Mouse (Mus musculus): Measurements from ENCODE around the gene Hand2. TPM values are rescaled to one million over a fixed set of nuclear protein-coding genes. Genes with fewer than 3 reads are reported as not detected.

Hand2 gene
- polyA plus RNA-seq, 1 experiment from 2014 or later, result 5.1 TPM

DNA sequence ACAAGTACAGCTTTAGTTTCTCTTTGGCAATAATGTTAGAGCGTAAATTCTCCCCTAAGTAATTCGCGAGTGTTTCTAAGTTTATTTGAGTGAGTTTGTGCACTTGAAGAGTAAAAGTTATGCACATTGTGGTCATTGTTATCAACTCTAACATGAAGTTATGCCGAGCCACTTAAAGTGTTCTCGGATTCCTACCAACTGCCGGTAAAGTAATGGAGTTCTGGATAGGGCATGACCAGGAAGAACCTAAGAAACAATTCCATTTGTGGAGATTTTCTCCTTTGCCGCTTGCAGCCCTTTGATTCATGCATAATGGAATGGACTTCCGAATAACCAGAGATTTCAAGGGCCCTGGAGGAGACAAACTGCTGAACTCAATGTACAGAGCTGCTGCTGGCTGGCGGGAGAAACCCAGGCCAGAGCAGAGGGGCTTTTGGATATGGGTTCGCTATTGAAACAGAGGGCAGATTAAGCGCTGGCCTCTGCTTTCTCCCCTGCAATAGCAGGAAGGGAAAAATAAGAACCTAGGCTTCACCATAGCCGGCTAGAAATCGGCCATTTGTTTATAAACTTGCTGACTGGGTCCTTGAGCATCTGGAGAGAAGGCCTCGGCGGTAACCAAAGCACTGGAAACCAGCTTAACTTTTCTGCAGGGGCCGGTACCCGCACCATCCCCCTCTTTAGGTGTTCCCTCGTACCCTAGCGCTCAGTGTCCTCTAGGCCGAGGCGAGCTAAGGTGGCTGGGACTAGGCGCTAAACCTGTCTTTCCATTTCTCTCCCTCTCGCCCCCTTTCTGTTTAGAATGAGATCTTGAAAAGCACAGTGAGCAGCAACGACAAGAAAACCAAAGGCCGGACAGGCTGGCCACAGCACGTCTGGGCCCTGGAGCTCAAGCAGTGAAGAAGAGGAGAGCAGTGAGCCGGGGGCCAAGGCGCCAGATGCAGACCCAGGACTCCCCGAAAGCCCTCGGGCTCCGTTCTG is 2.5 kb downstream of the Hand2 start:
- 3% methylated on average over 31 of the region's 31 CpGs for WGBS

DNA sequence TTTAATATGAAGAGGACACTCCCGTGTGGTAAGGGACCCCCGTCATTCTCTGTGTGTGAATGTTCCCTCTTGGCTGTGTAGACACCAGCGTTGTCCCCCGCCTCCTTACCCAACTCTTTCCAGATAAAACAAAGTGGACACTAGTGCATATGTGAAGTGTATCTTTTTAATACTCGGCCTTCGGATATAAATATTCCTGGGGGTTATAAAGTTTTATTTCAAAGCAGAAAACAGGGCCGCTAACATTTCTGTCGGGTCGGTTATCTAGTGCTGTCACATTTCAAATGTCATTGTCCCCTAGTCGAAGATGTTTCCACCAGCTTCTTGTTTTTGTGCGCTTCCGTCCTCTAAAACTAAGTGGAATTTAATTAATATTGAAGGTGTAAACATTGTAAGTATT is 3.3 kb downstream of the Hand2 start:
- no peaks in the 10 kb centered on the region for H3K36me3 ChIP-seq (ENCODE audit: control insufficient read depth, insufficient read depth, low read length)
- ATAC-seq, result no peak
- peak overlapping the region; percentile 67 for H3K4me3 ChIP-seq (ENCODE audit: low read length)
- 10% methylated on average over 12 of the region's 12 CpGs for WGBS
- H3K9ac ChIP-seq (ENCODE audit: low read depth, low read length), result peak overlapping the region; percentile 81
- H3K27me3 ChIP-seq (replicated peaks; ENCODE audit: control insufficient read depth, insufficient read depth, low read length), result peaks cover 30% of the 10 kb centered on the region
- H3K27ac ChIP-seq (ENCODE audit: low read length), result no peak overlapping the region
- peak overlapping the region; percentile 42; the same call in 1 of the 2 replicates for H3K4me2 ChIP-seq (ENCODE audit: low read depth, low read length)
- H3K4me1 ChIP-seq (ENCODE audit: control insufficient read depth, insufficient read depth, low read length), result 0 out of 2 replicates have a peak, but pooled peaks cover 3% of the 10 kb centered on the region
- no peaks in the 10 kb centered on the region for H3K9me3 ChIP-seq (ENCODE audit: control insufficient read depth, low read length)

More for the DNA sequence above, 2.5 kb downstream of the Hand2 start:
- Histone ChIP-seq H3K4me1 (ENCODE audit: control insufficient read depth, insufficient read depth, low read length) (0 out of 2 replicates have a peak, but pooled peaks cover under 1% of the 10 kb centered on the region), H3K27ac (ENCODE audit: low read length) (peak overlapping the region; percentile 53), H3K27me3 (replicated peaks; ENCODE audit: control insufficient read depth, insufficient read depth, low read length) (peaks cover 29% of the 10 kb centered on the region), H3K36me3 (ENCODE audit: control insufficient read depth, insufficient read depth, low read length) (no peaks in the 10 kb centered on the region), H3K4me2 (ENCODE audit: low read depth, low read length) (peak overlapping the region; percentile 42), H3K4me3 (ENCODE audit: low read length) (peak overlapping the region; percentile 67), H3K9me3 (ENCODE audit: control insufficient read depth, low read length) (no peaks in the 10 kb centered on the region), H3K9ac (ENCODE audit: low read depth, low read length) (peak overlapping the region; percentile 81)
- no peak for ATAC-seq

- ATAC-seq, result no peak
- peaks cover 30% of the 10 kb centered on the region for H3K27me3 ChIP-seq (replicated peaks; ENCODE audit: control insufficient read depth, insufficient read depth, low read length)
- 0 out of 2 replicates have a peak, but pooled peaks cover 3% of the 10 kb centered on the region for H3K4me1 ChIP-seq (ENCODE audit: control insufficient read depth, insufficient read depth, low read length)
- no peaks in the 10 kb centered on the region for H3K9me3 ChIP-seq (ENCODE audit: control insufficient read depth, low read length)
- H3K9ac ChIP-seq (ENCODE audit: low read depth, low read length), result peak overlapping the region; percentile 61
- peak overlapping the region; percentile 40 for H3K4me2 ChIP-seq (ENCODE audit: low read depth, low read length)
- no peaks in the 10 kb centered on the region for H3K36me3 ChIP-seq (ENCODE audit: control insufficient read depth, insufficient read depth, low read length)
- WGBS, result 13% methylated on average over 5 of the region's 5 CpGs
- H3K27ac ChIP-seq (ENCODE audit: low read length), result peak overlapping the region; percentile 70; the same call in 1 of the 2 replicates
- H3K4me3 ChIP-seq (ENCODE audit: low read length), result peak overlapping the region; percentile 42
Measured at GRCm38 (mm10) chr8:57324671-57325070, 3.9 kb downstream of the Hand2 start.

DNA sequence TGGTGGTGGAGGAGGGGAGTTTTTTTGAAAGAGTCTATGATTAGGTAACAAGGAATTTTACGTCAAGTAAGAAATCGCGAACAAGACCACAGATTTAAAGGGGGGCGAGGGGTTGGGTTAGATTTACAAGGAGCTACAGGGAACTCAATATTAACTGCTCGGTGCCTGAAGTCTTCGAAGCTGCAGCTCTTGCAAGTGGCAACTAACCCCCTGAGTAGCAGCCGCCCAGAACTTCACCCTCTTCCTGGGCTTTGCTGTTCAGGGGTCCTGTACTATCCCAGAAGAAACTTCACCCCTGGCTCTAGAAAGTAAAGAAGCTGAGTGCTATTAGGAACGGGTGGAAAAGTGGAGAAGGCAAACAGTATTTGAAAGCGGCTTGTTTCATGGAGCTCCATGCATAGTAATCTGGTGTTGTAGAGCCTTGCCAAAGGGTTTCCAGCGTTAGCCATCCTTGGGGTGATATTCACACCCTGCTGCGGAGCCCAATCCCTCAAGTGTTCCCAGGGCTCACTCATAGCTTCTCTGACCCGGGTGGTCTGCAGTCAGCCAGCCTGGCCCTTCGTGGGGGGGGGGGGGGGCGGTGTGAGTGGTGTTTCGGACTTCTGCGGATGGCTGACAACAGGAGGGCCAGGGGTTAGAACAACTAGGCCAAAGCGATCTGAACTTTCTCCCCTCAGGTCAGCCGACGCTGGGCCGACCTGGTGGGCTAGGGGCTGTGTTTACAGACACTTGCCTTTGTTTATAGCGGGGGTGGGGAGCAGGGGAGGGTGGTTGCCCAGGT is 4.5 kb downstream of the Hand2 start:
- 13% methylated on average over 21 of the region's 21 CpGs for WGBS
- Histone ChIP-seq H3K9ac (ENCODE audit: low read depth, low read length) (peak overlapping the region; percentile 61), H3K4me3 (ENCODE audit: low read length) (peak overlapping the region; percentile 42)

GRCm38 (mm10) chr8:57326091-57327065 is 5.6 kb downstream of the Hand2 start:
- H3K9ac ChIP-seq (ENCODE audit: low read depth, low read length), result peak overlapping the region; percentile 61
- no peak for ATAC-seq

More for the DNA sequence above, 4.5 kb downstream of the Hand2 start:
- no peak for ATAC-seq
- peak overlapping the region; percentile 70 for H3K27ac ChIP-seq (ENCODE audit: low read length)
- H3K36me3 ChIP-seq (ENCODE audit: control insufficient read depth, insufficient read depth, low read length), result no peaks in the 10 kb centered on the region
- no peaks in the 10 kb centered on the region for H3K9me3 ChIP-seq (ENCODE audit: control insufficient read depth, low read length)
- peak overlapping the region; percentile 60 for H3K4me2 ChIP-seq (ENCODE audit: low read depth, low read length)
- H3K4me1 ChIP-seq (ENCODE audit: control insufficient read depth, insufficient read depth, low read length), result 0 out of 2 replicates have a peak, but pooled peaks cover 3% of the 10 kb centered on the region
- peaks cover 30% of the 10 kb centered on the region for H3K27me3 ChIP-seq (replicated peaks; ENCODE audit: control insufficient read depth, insufficient read depth, low read length)

DNA sequence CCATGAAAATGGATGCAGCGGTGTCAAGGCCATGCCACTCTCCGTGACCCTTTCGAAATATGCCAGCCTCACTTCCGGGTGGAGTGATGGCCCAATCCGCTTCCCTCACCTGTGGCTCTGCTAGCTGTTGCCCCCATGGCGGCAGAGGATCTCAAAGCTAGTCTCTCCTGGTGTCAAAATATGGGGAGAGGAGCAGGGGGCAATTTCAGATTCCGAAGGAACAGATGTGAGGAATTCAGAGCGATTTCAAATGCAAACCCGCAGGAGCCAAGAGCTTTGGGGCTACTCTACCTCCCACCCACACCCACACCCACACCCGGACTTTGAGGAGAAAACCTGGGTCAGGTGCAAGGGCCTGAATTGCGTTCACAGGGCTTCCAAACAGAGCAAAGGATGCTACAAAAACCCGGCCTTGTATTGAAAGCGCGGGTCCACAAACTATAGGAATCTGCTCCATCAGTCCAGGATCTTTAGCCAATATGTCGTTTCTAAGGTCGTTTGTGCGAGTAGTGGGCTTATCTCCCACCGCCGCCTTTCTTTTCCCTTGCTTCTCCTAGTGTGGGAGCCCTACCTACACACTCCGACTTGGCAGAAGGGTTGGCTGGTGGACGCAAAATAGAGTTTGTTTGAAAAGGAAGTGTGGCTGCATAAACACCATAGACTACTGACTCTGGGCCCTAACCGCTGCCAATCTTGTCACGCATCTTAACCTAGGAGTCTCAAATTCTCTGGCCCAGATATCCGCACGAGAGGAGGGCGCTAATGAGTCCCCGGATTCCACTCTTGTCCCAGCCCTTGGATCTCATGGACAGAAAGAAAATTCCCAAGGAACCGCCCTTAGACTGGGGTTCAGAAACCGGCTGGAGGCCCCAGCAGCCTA is 6.7 kb downstream of the Hand2 start:
- peak overlapping the region; percentile 42 for H3K4me3 ChIP-seq (ENCODE audit: low read length)
- H3K27ac ChIP-seq (ENCODE audit: low read length), result peak overlapping the region; percentile 50
- no peaks in the 10 kb centered on the region for H3K36me3 ChIP-seq (ENCODE audit: control insufficient read depth, insufficient read depth, low read length)
- peak overlapping the region; percentile 52 for H3K9ac ChIP-seq (ENCODE audit: low read depth, low read length)
- H3K4me2 ChIP-seq (ENCODE audit: low read depth, low read length), result peak overlapping the region; percentile 60
- peak; percentile 6; the same call in 1 of the 2 replicates for ATAC-seq
- H3K27me3 ChIP-seq (replicated peaks; ENCODE audit: control insufficient read depth, insufficient read depth, low read length), result peaks cover 28% of the 10 kb centered on the region
- 18% methylated on average over 29 of the region's 29 CpGs for WGBS
- H3K9me3 ChIP-seq (ENCODE audit: control insufficient read depth, low read length), result no peaks in the 10 kb centered on the region
- H3K4me1 ChIP-seq (ENCODE audit: control insufficient read depth, insufficient read depth, low read length), result 0 out of 2 replicates have a peak, but pooled peaks cover 3% of the 10 kb centered on the region

More at GRCm38 (mm10) chr8:57326091-57327065, 5.6 kb downstream of the Hand2 start:
- H3K27me3 ChIP-seq (replicated peaks; ENCODE audit: control insufficient read depth, insufficient read depth, low read length), result peaks cover 30% of the 10 kb centered on the region
- H3K9me3 ChIP-seq (ENCODE audit: control insufficient read depth, low read length), result no peaks in the 10 kb centered on the region
- peak overlapping the region; percentile 60 for H3K4me2 ChIP-seq (ENCODE audit: low read depth, low read length)
- peak overlapping the region; percentile 70 for H3K27ac ChIP-seq (ENCODE audit: low read length)
- H3K36me3 ChIP-seq (ENCODE audit: control insufficient read depth, insufficient read depth, low read length), result no peaks in the 10 kb centered on the region
- H3K4me3 ChIP-seq (ENCODE audit: low read length), result peak overlapping the region; percentile 42
- H3K4me1 ChIP-seq (ENCODE audit: control insufficient read depth, insufficient read depth, low read length), result 0 out of 2 replicates have a peak, but pooled peaks cover 3% of the 10 kb centered on the region
- WGBS, result 22% methylated on average over 27 of the region's 27 CpGs

DNA sequence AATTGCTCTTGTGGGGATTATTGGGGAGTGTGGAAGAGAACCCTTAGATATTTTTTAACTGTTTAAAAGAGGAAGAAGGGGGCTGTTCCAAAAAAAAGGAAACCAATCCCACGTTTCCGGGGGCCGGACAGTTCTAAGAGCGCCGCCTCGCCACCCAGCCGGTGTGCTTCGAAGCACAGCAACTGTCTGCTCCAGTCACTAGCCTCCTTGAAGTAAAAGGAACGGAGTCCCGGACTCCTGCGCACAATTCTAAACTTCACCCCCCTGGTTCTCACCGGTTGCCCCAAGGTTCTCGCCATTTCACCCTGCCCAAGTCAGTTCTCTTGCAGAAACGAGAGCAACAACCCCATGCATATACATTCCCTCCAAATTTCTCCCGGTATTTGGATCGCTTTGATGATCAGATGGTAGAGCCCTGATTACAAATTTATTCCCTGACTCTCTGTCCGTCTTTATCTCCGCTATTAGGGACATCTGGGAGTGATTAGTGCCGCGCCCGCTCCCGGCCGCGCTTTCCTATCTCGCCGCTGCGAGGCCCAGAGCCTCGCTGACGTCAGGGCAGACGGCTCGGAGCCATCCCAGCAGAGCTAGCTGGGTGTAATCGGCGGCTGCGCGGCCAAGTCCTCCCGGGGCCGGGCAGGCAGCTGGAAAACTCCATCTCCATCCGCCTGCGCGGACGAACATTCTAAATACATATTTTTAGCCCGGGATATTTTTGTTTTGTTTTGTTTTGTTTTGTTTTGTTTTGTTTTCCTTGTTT is 7.6 kb downstream of the Hand2 start:
- 0 out of 2 replicates have a peak, but pooled peaks cover 3% of the 10 kb centered on the region for H3K4me1 ChIP-seq (ENCODE audit: control insufficient read depth, insufficient read depth, low read length)
- 1% methylated on average over 42 of the region's 42 CpGs for WGBS
- peaks cover 30% of the 10 kb centered on the region for H3K27me3 ChIP-seq (replicated peaks; ENCODE audit: control insufficient read depth, insufficient read depth, low read length)
- peak overlapping the region; percentile 42 for H3K4me3 ChIP-seq (ENCODE audit: low read length)
- H3K4me2 ChIP-seq (ENCODE audit: low read depth, low read length), result peak overlapping the region; percentile 60
- H3K27ac ChIP-seq (ENCODE audit: low read length), result peak overlapping the region; percentile 50
- H3K9me3 ChIP-seq (ENCODE audit: control insufficient read depth, low read length), result no peaks in the 10 kb centered on the region
- H3K9ac ChIP-seq (ENCODE audit: low read depth, low read length), result peak overlapping the region; percentile 52
- peak; percentile 80 for ATAC-seq
- no peaks in the 10 kb centered on the region for H3K36me3 ChIP-seq (ENCODE audit: control insufficient read depth, insufficient read depth, low read length)

Data from intestine, embryonic 16.5 days (tissue).